Mouse (Mus musculus) embryonic facial prominence, embryonic 14.5 days (tissue): ENCODE measurements around the gene Prdm16. TPM values are rescaled to one million over a fixed set of nuclear protein-coding genes. Genes with fewer than 3 reads are reported as not detected.

Source experiments
- ATAC-seq: fragments of 200-750 bp; cut with Nextera tagmentation; 2 replicates; pipeline ENCODE4 v1.8.0; 2017; ENCODE audit warnings: low read depth, moderate number of reproducible peaks, moderate TSS enrichment
- DNase-seq: peaks from one replicate; pipeline ENCODE4 v3.0.0-alpha.2; 2015; ENCODE audit warnings: low spot score
- H3K27ac ChIP-seq: fragments of 300-500 bp; sonication (generic); replicated peaks from 2 replicates; pipeline ENCODE4 v1.5.1; 2014; ENCODE audit warnings: low read depth, mild to moderate bottlenecking, low read length, moderate library complexity
- H3K27me3 ChIP-seq: fragments of 300-500 bp; sonication (generic); replicated peaks from 2 replicates; pipeline ENCODE4 v1.6.1; 2014; ENCODE audit warnings: low read length; ENCODE audit not compliant: control insufficient read depth, insufficient read depth
- H3K36me3 ChIP-seq: fragments of 300-500 bp; sonication (generic); 2 replicates; pipeline ENCODE4 v1.6.1; 2014; ENCODE audit warnings: low read length, mixed read lengths; ENCODE audit not compliant: control insufficient read depth, insufficient read depth
- H3K4me1 ChIP-seq: fragments of 300-500 bp; sonication (generic); 2 replicates; pipeline ENCODE4 v1.6.1; 2014; ENCODE audit warnings: antibody characterized with exemption, low read length; ENCODE audit not compliant: control insufficient read depth, insufficient read depth
- H3K4me2 ChIP-seq: fragments of 300-500 bp; sonication (generic); 2 replicates; pipeline ENCODE4 v1.6.1; 2014; ENCODE audit warnings: low read depth, mild to moderate bottlenecking, low read length, moderate library complexity, mixed read lengths
- H3K4me3 ChIP-seq: fragments of 300-500 bp; sonication (generic); 2 replicates; pipeline ENCODE4 v1.5.1; 2014; ENCODE audit warnings: low read depth, mild to moderate bottlenecking, low read length
- H3K9ac ChIP-seq: fragments of 300-500 bp; sonication (generic); 2 replicates; pipeline ENCODE4 v1.6.1; 2014; ENCODE audit warnings: low read depth, mild to moderate bottlenecking, low read length, moderate library complexity, mixed read lengths
- H3K9me3 ChIP-seq: fragments of 300-500 bp; sonication (generic); 2 replicates; pipeline ENCODE4 v1.6.1; 2016; ENCODE audit warnings: low read length; ENCODE audit not compliant: control insufficient read depth
- WGBS: fragments of 180-500 bp; shearing (Covaris S2); extraction: QIAGEN DNeasy Blood & Tissue Kit; methylation state at CpG from one replicate; pipeline ENCODE4 v1.1.7; 2014; 5-methylcytosine and 5-hydroxymethylcytosine counted together
- polyA plus RNA-seq: library from polyadenylated mRNA; unstranded; fragments of >200 nt; fragmentation: Nextera tagmentation; extraction: Ambion mirVana; gene quantifications from 2 replicates; pipeline ENCODE4 v1.2.1, GENCODE M21; 2014

Gene Prdm16
- polyA plus RNA-seq, 1 experiment from 2014 or later, result 12.7 TPM

DNA sequence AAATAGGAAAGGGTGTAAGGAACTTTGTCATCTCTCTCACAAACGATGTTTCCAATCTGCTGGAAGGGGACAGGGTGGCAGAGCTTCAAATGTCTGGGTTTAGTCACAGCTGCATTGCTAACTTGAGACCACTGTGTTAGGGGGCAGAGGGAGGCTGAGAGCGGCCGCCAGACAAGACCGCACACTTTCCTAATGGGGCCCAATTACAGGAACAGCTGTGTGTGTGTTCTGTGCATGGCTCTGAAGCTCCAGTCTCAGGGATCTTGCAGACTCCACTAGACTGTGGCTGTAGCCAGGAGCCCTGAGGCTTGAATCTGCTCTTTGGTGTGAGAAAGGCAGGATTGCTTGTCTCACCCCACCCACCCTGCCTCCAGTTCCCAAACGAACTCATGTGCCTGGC is 148.6 kb downstream of the Prdm16 start:
- Histone ChIP-seq H3K4me2 (no peak overlapping the region), H3K9me3 (no peaks in the 10 kb centered on the region), H3K27me3 (peaks cover 12% of the 10 kb centered on the region), H3K36me3 (no peaks in the 10 kb centered on the region), H3K4me1 (peaks cover 20% of the 10 kb centered on the region), H3K4me3 (no peak overlapping the region), H3K27ac (no peak overlapping the region), H3K9ac (no peak overlapping the region)
- 16% methylated on average over 5 of the region's 5 CpGs for WGBS
- ATAC-seq (peak; percentile 88), DNase-seq (peak; percentile 78)

DNA sequence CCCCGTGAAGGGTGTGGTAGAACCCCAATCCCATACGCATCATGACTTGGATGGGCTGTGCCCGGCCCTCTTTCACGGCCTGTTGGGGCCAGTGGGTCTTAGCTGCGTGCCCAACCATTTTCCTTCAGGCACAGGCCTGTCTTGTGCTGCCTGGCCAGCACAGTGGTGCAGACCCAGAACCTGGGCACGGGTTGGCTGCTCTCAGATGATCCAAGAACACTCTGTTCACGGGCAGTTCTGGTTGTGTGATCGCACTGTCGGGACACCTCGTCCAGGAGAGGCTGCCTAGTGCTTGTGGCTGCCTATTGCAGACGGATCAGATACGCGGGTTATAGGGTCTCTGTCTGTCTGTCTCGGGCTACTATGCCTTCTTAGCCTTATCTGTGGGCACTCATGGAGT is 154.0 kb downstream of the Prdm16 start:
- DNase-seq (no peak), ATAC-seq (no peak)
- no peak overlapping the region for H3K9ac ChIP-seq
- no peak overlapping the region for H3K4me2 ChIP-seq
- no peaks in the 10 kb centered on the region for H3K36me3 ChIP-seq
- WGBS, result 76% methylated on average over 14 of the region's 14 CpGs
- H3K9me3 ChIP-seq, result no peaks in the 10 kb centered on the region
- no peak overlapping the region for H3K4me3 ChIP-seq
- no peaks in the 10 kb centered on the region for H3K27me3 ChIP-seq
- peak overlapping the region; percentile 22; the same call in 1 of the 2 replicates for H3K27ac ChIP-seq
- H3K4me1 ChIP-seq, result peaks cover 16% of the 10 kb centered on the region

- WGBS, result 38% methylated on average over 14 of the region's 14 CpGs
- Histone ChIP-seq H3K4me2 (no peak overlapping the region), H3K27ac (peak overlapping the region; percentile 22), H3K27me3 (no peaks in the 10 kb centered on the region), H3K9ac (no peak overlapping the region), H3K36me3 (no peaks in the 10 kb centered on the region), H3K4me1 (peaks cover 13% of the 10 kb centered on the region), H3K9me3 (no peaks in the 10 kb centered on the region), H3K4me3 (no peak overlapping the region)
- DNase-seq (no peak), ATAC-seq (no peak)
Measured at GRCm38 (mm10) chr4:154481771-154482637, 154.7 kb downstream of the Prdm16 start.

DNA sequence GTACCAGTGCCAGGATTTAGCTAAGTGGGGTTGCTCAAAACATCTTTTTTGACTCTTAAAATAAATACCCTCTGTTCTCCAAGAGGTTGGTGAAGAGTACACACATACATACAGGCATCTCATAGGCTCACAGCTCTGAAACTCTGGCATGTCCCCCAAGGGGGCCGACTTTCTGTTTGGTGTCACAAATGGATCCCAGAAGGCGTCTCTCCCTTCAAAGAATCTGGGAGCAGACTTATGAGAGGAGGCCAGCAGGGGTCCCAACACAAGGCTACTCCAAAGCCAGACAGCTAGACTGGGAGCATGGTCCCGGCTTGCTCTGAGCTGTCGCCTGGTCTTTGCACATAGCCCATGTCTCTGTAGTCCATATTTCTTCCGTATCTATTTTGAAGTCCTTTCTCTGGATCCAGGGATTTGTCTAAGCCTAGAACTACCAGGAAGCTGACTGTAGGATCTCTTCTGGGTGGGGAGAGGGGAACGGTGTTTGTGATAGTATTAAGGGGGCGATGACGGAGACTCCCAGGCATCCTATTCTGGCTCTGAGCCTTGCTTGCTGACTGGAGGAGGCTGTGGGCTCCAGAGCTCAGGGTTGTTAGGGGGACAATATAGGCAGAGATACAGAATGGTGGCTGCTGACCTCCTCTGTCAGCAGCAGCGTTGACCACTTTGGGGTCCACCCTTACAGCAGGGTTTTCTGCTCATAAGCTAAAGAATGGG is 156.0 kb downstream of the Prdm16 start:
- Histone ChIP-seq H3K36me3 (no peaks in the 10 kb centered on the region), H3K4me1 (peaks cover 13% of the 10 kb centered on the region), H3K4me2 (no peak overlapping the region), H3K9ac (no peak overlapping the region), H3K4me3 (no peak overlapping the region), H3K27me3 (no peaks in the 10 kb centered on the region), H3K9me3 (no peaks in the 10 kb centered on the region), H3K27ac (peak overlapping the region; percentile 8)
- DNase-seq (no peak), ATAC-seq (no peak)
- 62% methylated on average over 9 of the region's 9 CpGs for WGBS

DNA sequence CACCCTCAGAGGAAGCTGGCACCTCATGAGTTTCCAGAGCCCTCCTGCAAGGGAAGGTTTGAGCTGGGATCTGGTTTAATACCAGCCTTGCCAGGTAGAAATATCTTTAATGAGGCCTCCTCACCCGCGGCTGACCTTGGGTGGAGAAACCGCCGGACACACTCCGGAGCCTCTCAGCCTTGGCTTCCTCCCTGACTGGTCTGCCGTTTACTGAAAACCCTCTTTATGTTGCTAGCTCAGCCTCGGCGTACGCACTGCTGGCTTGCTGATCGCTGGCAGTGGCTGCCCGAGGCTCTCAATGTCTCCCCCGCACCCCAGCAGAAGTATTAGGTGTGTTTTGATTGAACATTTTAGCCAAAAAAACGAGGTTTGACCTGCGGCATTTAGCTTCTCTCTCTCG is 156.5 kb downstream of the Prdm16 start:
- DNase-seq, result peak; percentile 53
- Histone ChIP-seq H3K27me3 (0 out of 2 replicates have a peak, but pooled peaks cover under 1% of the 10 kb centered on the region), H3K4me1 (peaks cover 13% of the 10 kb centered on the region), H3K4me3 (no peak overlapping the region), H3K27ac (no peak overlapping the region), H3K9me3 (no peaks in the 10 kb centered on the region), H3K4me2 (no peak overlapping the region), H3K36me3 (no peaks in the 10 kb centered on the region), H3K9ac (no peak overlapping the region)
- 44% methylated on average over 15 of the region's 15 CpGs for WGBS
- ATAC-seq, result no peak

DNA sequence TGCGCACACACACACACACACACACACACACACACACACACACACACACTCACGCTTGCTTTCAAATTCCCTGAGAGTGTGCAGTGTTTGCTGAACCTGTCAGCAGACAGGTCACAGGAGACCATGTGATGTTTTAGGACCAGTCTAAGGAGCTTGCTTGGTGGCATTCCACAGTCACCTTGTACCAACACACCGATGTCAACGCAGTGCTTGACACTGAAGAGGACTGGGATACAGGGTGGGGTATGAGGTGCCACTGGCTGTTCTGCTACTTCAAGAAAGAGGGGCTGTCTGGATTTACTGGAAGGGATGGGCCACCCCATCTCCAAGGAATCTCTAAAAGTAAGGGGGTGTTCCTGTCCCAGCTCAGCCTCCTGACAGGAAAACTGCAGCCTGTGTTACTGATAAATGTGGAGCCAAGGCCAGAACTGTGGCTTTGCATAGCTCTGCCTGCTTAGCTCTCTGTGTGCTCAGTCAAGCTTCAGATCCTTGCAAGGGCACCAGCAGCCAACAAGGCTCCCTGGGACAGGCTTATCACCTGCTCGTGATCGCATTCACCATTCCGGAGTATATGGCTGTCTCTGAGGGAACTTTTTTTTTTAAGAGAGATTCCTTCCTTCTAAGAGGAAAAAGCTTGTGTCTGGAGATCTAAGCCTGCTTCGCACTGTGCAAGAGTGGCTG is 157.6 kb downstream of the Prdm16 start:
- DNase-seq (no peak), ATAC-seq (peak; percentile 48; the same call in 1 of the 2 replicates)
- Histone ChIP-seq H3K27ac (no peak overlapping the region), H3K27me3 (0 out of 2 replicates have a peak, but pooled peaks cover 5% of the 10 kb centered on the region), H3K4me1 (peaks cover 13% of the 10 kb centered on the region), H3K4me2 (no peak overlapping the region), H3K9ac (no peak overlapping the region), H3K9me3 (no peaks in the 10 kb centered on the region), H3K4me3 (no peak overlapping the region), H3K36me3 (no peaks in the 10 kb centered on the region)
- WGBS, result 90% methylated on average over 8 of the region's 8 CpGs

DNA sequence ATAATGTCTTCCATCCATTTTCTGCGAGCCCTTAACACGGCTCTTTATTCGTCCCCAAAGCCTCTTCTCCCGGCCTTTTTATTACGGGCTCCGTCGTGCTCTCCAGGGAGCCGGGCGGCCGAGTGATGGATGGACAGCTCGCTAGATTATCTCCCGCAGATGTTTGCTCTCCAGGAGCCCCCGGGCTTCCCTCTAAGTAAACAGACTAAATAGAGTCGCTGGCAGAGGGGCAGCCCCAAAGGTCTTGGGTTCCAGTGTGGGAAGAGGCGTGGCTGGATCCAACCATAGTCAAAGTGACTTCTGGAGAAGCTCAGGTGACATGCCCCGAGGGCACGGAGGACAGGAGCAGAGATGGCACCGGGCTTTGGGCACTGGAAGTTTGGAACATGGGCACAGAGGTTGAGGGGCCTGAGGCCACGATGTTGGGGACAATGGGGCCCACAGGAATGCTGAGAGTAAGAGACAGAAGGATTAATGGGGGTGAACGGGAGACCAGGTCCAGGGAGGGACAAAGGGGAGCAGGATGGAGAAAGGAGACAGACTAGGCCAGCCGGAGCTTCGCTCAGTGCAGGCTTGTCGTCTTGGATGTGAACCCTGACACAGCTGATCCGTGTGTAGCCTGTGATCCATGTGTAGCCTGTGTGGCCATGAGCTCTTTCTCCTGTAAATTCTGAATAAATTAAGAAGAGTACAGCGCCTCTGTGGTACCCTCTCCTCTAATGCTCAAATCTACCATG is 162.9 kb downstream of the Prdm16 start:
- 19% methylated on average over 25 of the region's 25 CpGs for WGBS

GRCm38 (mm10) chr4:154472569-154472968 is 164.1 kb downstream of the Prdm16 start:
- no peaks in the 10 kb centered on the region for H3K36me3 ChIP-seq
- DNase-seq, result no peak
- H3K9me3 ChIP-seq, result no peaks in the 10 kb centered on the region
- 36% methylated on average over 8 of the region's 8 CpGs for WGBS
- H3K27ac ChIP-seq, result no peak overlapping the region
- peaks cover 6% of the 10 kb centered on the region; the same call in 1 of the 2 replicates for H3K27me3 ChIP-seq
- H3K4me1 ChIP-seq, result no peaks in the 10 kb centered on the region
- H3K4me2 ChIP-seq, result no peak overlapping the region
- H3K9ac ChIP-seq, result no peak overlapping the region
- no peak overlapping the region for H3K4me3 ChIP-seq
- ATAC-seq, result no peak

More for the DNA sequence above, 162.9 kb downstream of the Prdm16 start:
- Histone ChIP-seq H3K4me1 (no peaks in the 10 kb centered on the region), H3K36me3 (no peaks in the 10 kb centered on the region), H3K4me2 (no peak overlapping the region), H3K27ac (no peak overlapping the region), H3K4me3 (no peak overlapping the region), H3K9me3 (no peaks in the 10 kb centered on the region), H3K9ac (no peak overlapping the region), H3K27me3 (peaks cover 6% of the 10 kb centered on the region; the same call in 1 of the 2 replicates)
- DNase-seq, result no peak
- no peak for ATAC-seq
